Mouse (Mus musculus): ENCODE measurements around the gene Hoxb4. TPM values are rescaled to one million over a fixed set of nuclear protein-coding genes. Genes with fewer than 3 reads are reported as not detected.

Gene Hoxb4
- polyA plus RNA-seq, 1 experiment from 2014 or later = 3.8 TPM

GRCm38 (mm10) chr11:96346916-96347520, 29.0 kb downstream of the Hoxb4 start:
- Histone ChIP-seq H3K9me3 (ENCODE audit: control insufficient read depth, low read length) (no peaks in the 10 kb centered on the region), H3K4me1 (replicated peaks; ENCODE audit: control insufficient read depth, insufficient read depth, low read length) (peaks cover 79% of the 10 kb centered on the region), H3K27me3 (replicated peaks; ENCODE audit: control insufficient read depth, insufficient read depth, low read length) (no peaks in the 10 kb centered on the region), H3K9ac (ENCODE audit: low read length) (peak overlapping the region; percentile 7; the same call in 1 of the 2 replicates), H3K4me3 (ENCODE audit: low read depth, low read length) (no peak overlapping the region), H3K36me3 (ENCODE audit: control insufficient read depth, insufficient read depth, low read length) (peaks cover 9% of the 10 kb centered on the region; the same call in 1 of the 2 replicates), H3K27ac (ENCODE audit: low read depth) (peak overlapping the region; percentile 98), H3K4me2 (ENCODE audit: low read length) (peak overlapping the region; percentile 85; the same call in 1 of the 2 replicates)
- WGBS = 33% methylated on average over 5 of the region's 5 CpGs
- ATAC-seq (replicated peaks; ENCODE audit: low FRiP score, low TSS enrichment, low read depth) (no peak), DNase-seq (ENCODE audit: low spot score) (no peak)

GRCm38 (mm10) chr11:96347717-96348116, 29.6 kb downstream of the Hoxb4 start:
- H3K36me3 ChIP-seq (ENCODE audit: control insufficient read depth, insufficient read depth, low read length) = peaks cover 9% of the 10 kb centered on the region; the same call in 1 of the 2 replicates
- DNase-seq (ENCODE audit: low spot score) = no peak
- ATAC-seq (replicated peaks; ENCODE audit: low FRiP score, low TSS enrichment, low read depth) = no peak
- H3K4me2 ChIP-seq (ENCODE audit: low read length) = peak overlapping the region; percentile 46
- H3K27me3 ChIP-seq (replicated peaks; ENCODE audit: control insufficient read depth, insufficient read depth, low read length) = no peaks in the 10 kb centered on the region
- WGBS = 22% methylated on average over 4 of the region's 4 CpGs
- peak overlapping the region; percentile 42 for H3K9ac ChIP-seq (ENCODE audit: low read length)
- peak overlapping the region; percentile 99 for H3K27ac ChIP-seq (ENCODE audit: low read depth)
- no peaks in the 10 kb centered on the region for H3K9me3 ChIP-seq (ENCODE audit: control insufficient read depth, low read length)
- H3K4me3 ChIP-seq (ENCODE audit: low read depth, low read length) = no peak overlapping the region
- H3K4me1 ChIP-seq (replicated peaks; ENCODE audit: control insufficient read depth, insufficient read depth, low read length) = peaks cover 73% of the 10 kb centered on the region

- Histone ChIP-seq H3K27me3 (replicated peaks; ENCODE audit: control insufficient read depth, insufficient read depth, low read length) (no peaks in the 10 kb centered on the region), H3K4me3 (ENCODE audit: low read depth, low read length) (peak overlapping the region; percentile 10; the same call in 1 of the 2 replicates), H3K4me1 (replicated peaks; ENCODE audit: control insufficient read depth, insufficient read depth, low read length) (peaks cover 67% of the 10 kb centered on the region), H3K36me3 (ENCODE audit: control insufficient read depth, insufficient read depth, low read length) (peaks cover 12% of the 10 kb centered on the region; the same call in 1 of the 2 replicates), H3K9me3 (ENCODE audit: control insufficient read depth, low read length) (no peaks in the 10 kb centered on the region), H3K9ac (ENCODE audit: low read length) (peak overlapping the region; percentile 42), H3K4me2 (ENCODE audit: low read length) (peak overlapping the region; percentile 46), H3K27ac (ENCODE audit: low read depth) (peak overlapping the region; percentile 99)
- DNase-seq (ENCODE audit: low spot score) (peak; percentile 73), ATAC-seq (replicated peaks; ENCODE audit: low FRiP score, low TSS enrichment, low read depth) (no peak)
- 18% methylated on average over 21 of the region's 21 CpGs for WGBS
Measured at GRCm38 (mm10) chr11:96348141-96348928, 30.3 kb downstream of the Hoxb4 start.

- Histone ChIP-seq H3K4me3 (ENCODE audit: low read depth, low read length) (no peak overlapping the region), H3K9ac (ENCODE audit: low read length) (peak overlapping the region; percentile 41), H3K27me3 (replicated peaks; ENCODE audit: control insufficient read depth, insufficient read depth, low read length) (no peaks in the 10 kb centered on the region), H3K4me1 (replicated peaks; ENCODE audit: control insufficient read depth, insufficient read depth, low read length) (peaks cover 63% of the 10 kb centered on the region), H3K36me3 (ENCODE audit: control insufficient read depth, insufficient read depth, low read length) (peaks cover 17% of the 10 kb centered on the region), H3K4me2 (ENCODE audit: low read length) (peak overlapping the region; percentile 46), H3K9me3 (ENCODE audit: control insufficient read depth, low read length) (no peaks in the 10 kb centered on the region), H3K27ac (ENCODE audit: low read depth) (peak overlapping the region; percentile 99)
- 13% methylated on average over 3 of the region's 3 CpGs for WGBS
- ATAC-seq (replicated peaks; ENCODE audit: low FRiP score, low TSS enrichment, low read depth) = no peak
- DNase-seq (ENCODE audit: low spot score) = no peak
Measured at GRCm38 (mm10) chr11:96348988-96349387, 30.9 kb downstream of the Hoxb4 start.

GRCm38 (mm10) chr11:96349491-96350340, 31.6 kb downstream of the Hoxb4 start:
- peak; percentile 72 for DNase-seq (ENCODE audit: low spot score)

GRCm38 (mm10) chr11:96350341-96350624, 32.2 kb downstream of the Hoxb4 start, which contains the start of gene Hoxb2:
Hoxb2 (plus strand) TSS chr11:96350525.
- H3K4me3 ChIP-seq (ENCODE audit: low read depth, low read length) = peak within 1 kb of the TSS; percentile 50; the same call in 1 of the 2 replicates
- H3K4me2 ChIP-seq (ENCODE audit: low read length) = peak within 1 kb of the TSS; percentile 83
- peak within 1 kb of the TSS; percentile 87 for H3K9ac ChIP-seq (ENCODE audit: low read length)
- DNase-seq (ENCODE audit: low spot score) (peak; percentile 53), ATAC-seq (replicated peaks; ENCODE audit: low FRiP score, low TSS enrichment, low read depth) (no peak)
- H3K4me1 ChIP-seq (replicated peaks; ENCODE audit: control insufficient read depth, insufficient read depth, low read length) = peaks cover 56% of the 10 kb centered on the region
- H3K27ac ChIP-seq (ENCODE audit: low read depth) = peak within 1 kb of the TSS; percentile 99
- no peaks in the 10 kb centered on the region for H3K27me3 ChIP-seq (replicated peaks; ENCODE audit: control insufficient read depth, insufficient read depth, low read length)
- H3K36me3 ChIP-seq (ENCODE audit: control insufficient read depth, insufficient read depth, low read length) = peaks cover 8% of the 10 kb centered on the region; the same call in 1 of the 2 replicates
- 20% methylated on average over 2 of the region's 2 CpGs for WGBS
- no peaks in the 10 kb centered on the region for H3K9me3 ChIP-seq (ENCODE audit: control insufficient read depth, low read length)

More at GRCm38 (mm10) chr11:96349491-96350340, 31.6 kb downstream of the Hoxb4 start:
- Histone ChIP-seq H3K4me3 (ENCODE audit: low read depth, low read length) (no peak overlapping the region), H3K4me2 (ENCODE audit: low read length) (peak overlapping the region; percentile 46), H3K9ac (ENCODE audit: low read length) (peak overlapping the region; percentile 41), H3K27me3 (replicated peaks; ENCODE audit: control insufficient read depth, insufficient read depth, low read length) (no peaks in the 10 kb centered on the region), H3K9me3 (ENCODE audit: control insufficient read depth, low read length) (no peaks in the 10 kb centered on the region), H3K27ac (ENCODE audit: low read depth) (peak overlapping the region; percentile 99), H3K36me3 (ENCODE audit: control insufficient read depth, insufficient read depth, low read length) (peaks cover 10% of the 10 kb centered on the region), H3K4me1 (replicated peaks; ENCODE audit: control insufficient read depth, insufficient read depth, low read length) (peaks cover 56% of the 10 kb centered on the region)
- no peak for ATAC-seq (replicated peaks; ENCODE audit: low FRiP score, low TSS enrichment, low read depth)
- 15% methylated on average over 12 of the region's 14 CpGs for WGBS

GRCm38 (mm10) chr11:96350791-96351190, 32.7 kb downstream of the Hoxb4 start:
- Histone ChIP-seq H3K4me2 (ENCODE audit: low read length) (peak overlapping the region; percentile 83), H3K36me3 (ENCODE audit: control insufficient read depth, insufficient read depth, low read length) (peaks cover 8% of the 10 kb centered on the region; the same call in 1 of the 2 replicates), H3K9me3 (ENCODE audit: control insufficient read depth, low read length) (no peaks in the 10 kb centered on the region), H3K4me3 (ENCODE audit: low read depth, low read length) (no peak overlapping the region), H3K4me1 (replicated peaks; ENCODE audit: control insufficient read depth, insufficient read depth, low read length) (peaks cover 55% of the 10 kb centered on the region), H3K9ac (ENCODE audit: low read length) (peak overlapping the region; percentile 87), H3K27ac (ENCODE audit: low read depth) (peak overlapping the region; percentile 99), H3K27me3 (replicated peaks; ENCODE audit: control insufficient read depth, insufficient read depth, low read length) (no peaks in the 10 kb centered on the region)
- DNase-seq (ENCODE audit: low spot score) (peak; percentile 56), ATAC-seq (replicated peaks; ENCODE audit: low FRiP score, low TSS enrichment, low read depth) (no peak)
- 45% methylated on average over 2 of the region's 2 CpGs for WGBS

GRCm38 (mm10) chr11:96351312-96351711, 33.2 kb downstream of the Hoxb4 start:
- no peaks in the 10 kb centered on the region for H3K27me3 ChIP-seq (replicated peaks; ENCODE audit: control insufficient read depth, insufficient read depth, low read length)
- peak overlapping the region; percentile 99 for H3K27ac ChIP-seq (ENCODE audit: low read depth)
- no peaks in the 10 kb centered on the region for H3K9me3 ChIP-seq (ENCODE audit: control insufficient read depth, low read length)
- peak overlapping the region; percentile 83 for H3K4me2 ChIP-seq (ENCODE audit: low read length)
- WGBS = 10% methylated on average over 11 of the region's 11 CpGs
- peaks cover 8% of the 10 kb centered on the region; the same call in 1 of the 2 replicates for H3K36me3 ChIP-seq (ENCODE audit: control insufficient read depth, insufficient read depth, low read length)
- ATAC-seq (replicated peaks; ENCODE audit: low FRiP score, low TSS enrichment, low read depth) (0 out of 2 replicates have a peak, but pooled peaks have one; percentile 34), DNase-seq (ENCODE audit: low spot score) (peak; percentile 84)
- H3K4me1 ChIP-seq (replicated peaks; ENCODE audit: control insufficient read depth, insufficient read depth, low read length) = peaks cover 50% of the 10 kb centered on the region
- H3K9ac ChIP-seq (ENCODE audit: low read length) = peak overlapping the region; percentile 87
- H3K4me3 ChIP-seq (ENCODE audit: low read depth, low read length) = peak overlapping the region; percentile 50

Data from intestine, embryonic 14.5 days (tissue).